Mouse (Mus musculus) WW6 (cell line): ENCODE measurements around the gene Jph3.

Source experiments
- DNase-seq: peaks from one replicate; pipeline ENCODE4 v3.0.0-alpha.2; 2013; ENCODE audit warnings: low read depth, low spot score

Jph3 gene

DNA sequence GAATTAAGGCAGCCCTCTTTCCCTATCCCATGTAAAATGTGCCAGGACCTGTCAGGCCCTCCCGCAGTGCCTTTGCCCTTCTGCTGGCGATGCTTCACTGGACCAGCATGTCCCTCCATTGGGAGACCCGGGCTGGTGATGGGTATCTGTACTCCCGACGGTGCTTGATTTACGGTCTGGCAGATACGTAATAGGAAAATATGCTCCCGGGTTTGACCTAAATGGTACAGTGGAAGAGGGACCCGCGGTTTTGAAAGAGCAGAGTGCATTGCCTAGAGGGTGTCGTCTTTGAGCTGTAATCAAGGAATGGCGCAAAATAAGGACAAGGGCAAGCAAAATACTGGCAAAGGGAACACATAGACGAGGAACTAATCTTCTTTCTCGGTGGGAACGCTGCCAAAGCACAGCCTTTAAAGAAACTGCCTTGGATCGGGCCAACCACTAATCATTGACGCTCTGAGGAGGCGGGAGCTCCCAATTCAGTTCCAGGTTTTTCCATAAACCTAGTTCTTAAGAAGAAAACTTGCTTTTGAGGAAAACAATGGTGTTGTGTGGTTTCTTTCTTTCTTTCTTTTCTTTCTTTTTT lies 100.4 kb downstream of the Jph3 start:
- DNase-seq, result no peak

DNA sequence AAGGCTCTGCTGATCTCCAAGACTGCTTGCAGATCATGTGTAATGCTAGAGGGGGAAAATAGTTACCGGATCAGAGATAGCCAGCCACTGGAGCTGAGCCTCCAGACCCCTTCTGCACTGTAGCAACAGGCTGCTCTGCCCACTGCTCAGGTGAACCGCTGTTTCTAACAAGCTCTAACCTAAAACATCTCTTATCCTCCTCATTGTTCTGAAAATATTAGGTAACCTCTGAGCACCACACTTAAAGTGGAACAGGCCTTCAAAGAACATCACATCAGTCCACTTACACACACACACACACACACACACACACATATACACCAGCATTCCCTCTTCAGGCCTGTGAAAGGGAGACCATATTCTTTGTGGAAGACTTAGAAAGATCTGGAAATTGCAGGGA lies 102.6 kb downstream of the Jph3 start:
- no peak for DNase-seq

DNA sequence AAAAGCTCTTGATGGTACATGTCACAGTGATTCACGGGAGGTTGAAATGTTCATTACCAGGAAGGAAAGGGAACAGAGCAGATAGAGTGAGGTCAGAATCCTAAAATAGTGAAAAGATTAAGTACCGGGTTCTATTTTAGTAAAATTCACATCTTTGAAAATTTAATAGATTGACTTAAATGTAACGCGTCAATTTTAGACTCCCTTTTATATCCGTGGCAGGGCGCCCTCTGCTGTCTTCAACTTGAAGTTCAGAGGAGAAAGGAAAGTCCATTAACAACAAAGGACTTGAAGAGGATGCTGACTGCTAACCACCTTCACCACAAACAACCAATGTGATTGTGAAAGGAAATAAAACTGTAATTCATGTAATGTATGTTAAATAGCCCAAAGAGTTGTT lies 103.1 kb downstream of the Jph3 start:
- no peak for DNase-seq

DNA sequence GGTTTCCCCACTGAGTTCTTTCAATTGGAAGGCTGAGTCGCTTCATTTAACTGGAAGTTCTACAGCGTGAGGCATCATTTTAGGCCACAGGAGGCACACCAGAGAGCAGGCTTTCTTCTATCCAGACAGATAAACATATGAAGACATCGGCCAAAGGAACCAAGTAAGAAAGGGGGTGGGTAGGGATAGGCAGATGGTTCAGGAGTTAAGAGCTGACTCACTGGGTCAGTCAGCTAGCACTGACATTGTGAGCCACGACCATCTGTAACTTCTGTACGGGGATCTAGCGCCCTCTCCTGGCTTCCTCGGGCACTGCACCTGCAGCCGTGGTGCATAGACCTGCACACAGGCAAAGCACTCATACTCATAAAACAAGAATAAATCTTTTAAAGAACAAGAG lies 111.8 kb downstream of the Jph3 start:
- peak; percentile 79 for DNase-seq

DNA sequence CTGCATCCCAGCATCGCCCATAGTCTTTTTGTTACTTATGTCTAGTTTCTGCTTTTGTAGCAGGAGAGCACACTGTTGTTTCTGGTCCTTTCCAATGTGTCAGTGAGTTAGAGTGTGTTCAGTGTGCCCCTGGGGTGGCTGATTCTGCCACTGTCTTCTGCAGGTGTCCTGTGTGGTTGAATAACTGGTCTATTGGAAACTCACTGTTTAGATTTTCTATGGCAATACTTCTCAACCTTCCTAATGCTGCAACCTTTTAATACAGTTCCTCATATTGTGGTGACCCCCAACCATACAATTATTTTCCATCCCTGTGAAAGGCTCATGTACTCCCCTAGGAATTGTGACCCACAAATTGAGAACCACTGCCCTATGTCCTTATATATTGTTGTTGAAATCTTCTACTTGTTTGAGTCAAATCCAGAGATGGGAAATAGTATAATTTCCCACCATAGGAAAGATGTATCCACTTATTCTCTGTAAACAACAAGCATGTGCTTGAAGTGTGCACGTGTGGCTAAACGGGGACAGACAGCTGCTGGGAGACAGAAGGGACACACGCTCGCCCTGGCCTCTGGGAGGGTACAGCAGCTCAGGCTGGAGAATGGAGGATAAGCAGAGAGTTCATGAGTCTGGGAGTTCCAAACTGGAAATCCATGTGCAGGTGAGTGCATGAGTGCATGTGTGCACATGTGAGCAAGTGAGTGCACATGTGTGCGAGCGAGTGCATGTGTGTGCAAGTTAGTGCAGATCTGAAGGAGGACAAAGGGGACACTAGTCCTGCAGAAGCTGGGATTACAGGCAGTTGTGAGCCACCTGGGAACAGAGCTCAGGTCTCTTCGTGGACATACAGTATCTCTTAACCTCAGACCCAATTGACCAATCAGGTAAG lies 112.9 kb downstream of the Jph3 start:
- DNase-seq, result no peak

DNA sequence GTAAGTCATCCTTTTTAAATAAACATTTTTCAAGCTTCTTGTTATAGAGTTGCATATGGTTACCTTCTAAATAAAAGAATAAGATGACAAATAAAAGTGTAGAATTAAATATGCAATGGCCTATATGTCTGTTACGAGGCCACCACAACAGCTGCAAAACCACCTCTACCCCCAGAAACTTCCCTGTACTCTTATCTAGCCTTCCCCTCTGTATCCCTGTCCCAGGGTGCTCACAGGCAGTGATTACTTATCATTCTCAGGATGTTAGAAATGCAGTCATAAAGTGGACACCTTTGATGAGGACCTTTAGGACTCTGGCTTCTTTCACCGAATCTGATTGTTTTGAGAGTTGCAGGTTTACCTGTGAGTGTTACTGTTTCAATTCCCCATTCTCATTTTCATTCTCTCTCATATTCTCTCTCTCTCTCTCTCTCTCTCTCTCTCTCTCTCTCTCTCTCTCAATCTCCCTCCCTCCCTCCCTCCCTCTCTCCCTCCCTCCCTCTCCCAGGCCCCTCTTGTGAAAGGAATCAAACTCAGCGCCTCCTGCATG lies 113.8 kb downstream of the Jph3 start:
- no peak for DNase-seq
